Mouse (Mus musculus) cerebellum, adult 11-12 months (tissue): Measurements from ENCODE around the gene Sec24d.
A peak's percentile ranks its signal among the peaks of the same experiment; 100 is the strongest.

Source experiments
- DNase-seq: peaks from one replicate; pipeline ENCODE4 v3.0.0; 2022

The Sec24d gene

DNA sequence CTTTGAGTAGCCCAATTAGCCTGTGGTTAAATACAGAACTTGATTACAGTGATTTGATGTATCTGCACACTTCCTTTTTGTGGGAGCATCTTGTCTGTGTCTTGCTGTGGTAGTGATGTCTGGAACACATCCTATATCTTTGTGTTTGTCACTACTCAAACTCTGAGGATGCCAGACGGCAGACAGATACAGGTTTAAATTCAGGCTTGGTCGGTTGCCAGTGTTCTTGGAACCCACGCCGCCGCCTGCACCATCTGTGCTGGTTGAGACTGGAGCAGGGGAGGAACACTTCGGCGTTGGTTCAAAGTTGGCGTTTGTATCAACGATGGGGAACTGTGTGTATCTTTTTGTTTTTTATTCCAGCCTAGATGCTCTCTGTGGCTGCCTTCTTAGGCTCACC lies 31.0 kb downstream of the Sec24d start:
- DNase-seq: peak; percentile 72

DNA sequence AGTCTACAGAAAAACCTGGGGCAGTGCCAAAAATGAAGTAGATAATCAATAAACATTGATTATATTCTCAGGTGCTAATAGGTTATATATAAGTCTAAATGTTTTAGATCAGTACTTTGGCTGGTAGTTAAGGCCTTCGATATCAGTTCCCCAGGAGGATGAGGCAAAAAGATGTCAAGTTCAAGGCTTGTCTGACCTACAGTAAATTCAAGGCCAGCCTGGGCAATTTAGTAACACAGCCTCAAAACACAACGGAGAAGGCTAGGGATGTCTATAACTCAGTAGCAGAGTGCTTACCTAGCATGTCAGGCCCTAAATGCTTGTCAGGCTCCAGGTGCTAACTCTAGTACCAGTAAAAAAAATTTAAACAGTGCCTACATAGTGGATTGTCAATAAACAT lies 34.3 kb downstream of the Sec24d start:
- no peak for DNase-seq

DNA sequence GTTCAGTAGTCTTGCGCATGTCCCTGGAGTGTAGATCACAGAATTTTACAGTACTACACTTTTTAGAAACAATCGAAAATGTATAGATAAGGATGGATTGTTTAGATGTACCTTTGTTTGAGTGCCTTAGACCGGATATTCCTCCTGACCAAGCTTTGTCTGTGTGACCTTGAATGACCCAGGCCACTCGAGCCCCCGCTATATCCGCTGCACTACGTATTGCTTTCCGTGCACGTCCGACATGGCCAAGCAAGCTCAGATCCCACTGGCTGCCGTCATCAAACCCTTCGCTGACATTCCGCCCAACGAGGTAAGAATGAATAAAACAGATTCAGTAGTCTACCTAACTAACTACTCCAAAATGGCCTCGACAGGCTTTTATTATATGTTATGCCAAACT lies 38.4 kb downstream of the Sec24d start:
- DNase-seq: no peak

DNA sequence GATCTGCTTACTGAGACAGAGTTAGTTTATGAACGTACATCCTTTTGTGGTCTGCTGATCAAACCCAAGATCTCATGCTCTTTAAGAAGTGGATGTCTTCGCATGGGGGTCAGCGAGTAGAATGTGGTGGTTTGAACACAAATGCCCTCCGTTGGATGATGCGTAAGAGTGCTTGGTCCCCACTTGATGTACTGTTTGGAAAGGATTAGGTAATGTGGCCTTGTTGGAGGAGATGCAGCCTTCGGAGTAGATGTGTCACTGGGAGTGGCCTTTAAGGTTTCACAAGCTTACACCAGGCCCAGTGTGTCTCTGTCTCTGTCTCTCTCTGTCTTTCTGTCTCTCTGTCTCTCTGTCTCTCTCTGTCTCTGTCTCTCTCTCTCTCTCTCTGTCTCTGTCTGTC lies 40.2 kb downstream of the Sec24d start:
- DNase-seq: no peak

DNA sequence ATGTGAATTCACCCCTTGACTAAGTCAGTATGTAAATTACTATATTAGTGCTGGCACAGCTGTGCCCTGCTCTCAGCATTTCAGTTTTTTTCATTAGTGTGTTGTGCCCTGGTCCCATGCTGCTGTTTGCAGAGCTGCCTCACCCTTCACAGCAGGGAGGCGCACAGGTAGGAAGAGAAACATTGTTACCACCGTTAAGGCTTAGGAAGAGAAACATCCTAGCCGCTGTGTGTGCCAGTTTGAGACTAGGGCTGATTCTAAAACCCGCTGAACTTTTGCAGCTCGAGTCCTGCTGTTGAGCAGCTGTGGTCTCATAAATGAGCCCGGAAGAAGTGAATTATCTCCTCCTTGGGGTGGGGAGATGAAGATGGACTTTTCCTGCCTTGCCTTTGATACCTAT lies 41.9 kb downstream of the Sec24d start:
- DNase-seq: no peak

DNA sequence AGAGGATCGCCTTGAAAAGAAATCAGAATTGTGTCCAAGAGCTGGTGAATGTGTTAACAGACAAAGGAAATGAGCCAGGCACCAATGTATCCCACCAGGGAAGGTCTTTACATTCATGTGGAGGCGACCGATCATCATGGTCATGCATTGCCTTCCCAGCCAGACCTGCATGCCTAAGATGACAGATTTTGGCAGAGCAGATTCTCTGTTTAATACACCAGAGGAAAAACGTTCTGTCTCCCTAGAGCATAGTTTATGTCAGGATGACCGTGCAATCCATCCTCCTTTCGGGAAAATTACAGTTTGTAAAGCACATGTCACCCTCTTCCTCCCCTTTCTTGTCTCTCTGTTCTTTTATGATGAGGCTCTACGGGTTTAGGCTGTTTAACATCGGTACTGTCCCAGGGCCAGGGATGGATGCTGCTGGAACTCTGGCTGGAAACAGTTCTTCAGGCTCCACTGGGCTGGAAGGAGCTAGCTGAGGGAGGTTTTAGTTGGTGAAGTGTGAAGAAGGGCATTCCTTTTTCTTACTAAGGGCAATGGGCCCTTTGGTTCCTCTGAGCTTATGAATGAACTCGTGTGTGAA lies 45.3 kb downstream of the Sec24d start:
- DNase-seq: no peak

DNA sequence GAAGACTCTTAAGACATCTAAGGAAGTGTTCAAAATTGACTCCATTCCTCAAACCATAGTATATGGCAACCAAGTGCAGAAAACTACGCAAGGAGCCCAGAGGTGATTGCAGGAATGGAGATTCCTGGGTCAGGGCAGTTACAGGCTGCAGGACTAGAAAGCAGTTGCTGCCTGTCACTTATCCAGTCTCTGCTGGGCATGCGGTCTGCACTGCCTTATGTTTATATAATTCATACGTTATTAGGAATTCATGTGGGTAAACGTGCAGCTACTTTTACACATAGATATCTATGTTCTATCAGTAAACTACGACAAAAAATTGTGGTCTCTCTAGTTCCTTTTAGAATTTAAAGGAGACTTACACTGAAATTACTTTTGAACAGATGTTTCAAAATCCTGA lies 46.2 kb downstream of the Sec24d start:
- DNase-seq: no peak

DNA sequence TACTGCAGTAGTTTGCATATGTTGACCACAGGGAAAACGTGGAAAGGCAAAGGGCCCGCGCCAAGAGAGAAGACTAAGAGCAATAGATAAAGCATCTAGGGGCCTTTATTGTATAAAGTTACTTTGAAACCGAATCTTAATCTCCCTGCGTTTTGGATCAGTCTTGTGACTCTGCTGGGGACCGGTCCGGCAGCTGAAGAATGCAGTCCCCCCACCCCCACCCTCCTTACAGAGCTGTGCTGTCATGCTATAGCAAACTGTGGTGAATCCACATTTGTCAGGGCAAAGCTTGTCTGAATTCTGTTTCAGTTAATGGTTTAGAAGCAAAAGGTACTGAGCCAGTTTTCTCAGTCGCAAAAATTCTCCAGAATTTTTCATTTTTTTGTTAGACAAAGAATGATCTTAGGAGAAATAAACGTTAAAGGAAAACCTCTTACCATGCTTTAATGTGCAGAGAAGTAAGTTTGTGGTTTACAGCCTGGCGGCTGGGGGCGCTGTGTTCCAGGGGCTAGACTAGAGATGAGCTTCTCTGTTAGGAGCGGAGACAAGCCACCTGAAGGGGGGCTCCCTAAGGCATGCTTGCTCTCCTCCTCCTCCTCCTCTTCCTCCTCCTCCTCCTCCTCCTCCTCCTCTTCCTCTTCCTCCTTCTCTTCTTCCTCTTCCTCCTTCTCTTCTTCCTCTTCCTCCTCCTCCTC lies 46.8 kb downstream of the Sec24d start:
- no peak for DNase-seq

DNA sequence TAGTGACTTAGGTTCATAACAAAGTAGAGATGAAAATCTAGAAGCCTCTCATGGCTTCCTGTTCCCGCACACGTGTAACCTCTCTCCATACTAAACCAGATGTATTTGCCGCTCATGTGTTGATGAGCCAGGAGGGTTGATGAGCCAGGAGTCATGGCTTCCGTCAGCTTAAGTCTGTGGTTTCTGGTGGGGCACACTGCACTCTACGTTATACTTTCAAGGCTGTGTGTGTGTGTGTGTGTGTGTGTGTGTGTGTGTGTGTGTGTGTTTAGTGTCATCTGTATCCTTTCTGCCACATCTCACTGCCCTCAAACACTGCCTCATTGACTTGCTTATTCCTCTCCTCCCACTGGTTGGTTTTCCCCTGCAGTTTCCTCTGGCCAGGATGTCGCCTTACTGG lies 48.8 kb downstream of the Sec24d start:
- no peak for DNase-seq

DNA sequence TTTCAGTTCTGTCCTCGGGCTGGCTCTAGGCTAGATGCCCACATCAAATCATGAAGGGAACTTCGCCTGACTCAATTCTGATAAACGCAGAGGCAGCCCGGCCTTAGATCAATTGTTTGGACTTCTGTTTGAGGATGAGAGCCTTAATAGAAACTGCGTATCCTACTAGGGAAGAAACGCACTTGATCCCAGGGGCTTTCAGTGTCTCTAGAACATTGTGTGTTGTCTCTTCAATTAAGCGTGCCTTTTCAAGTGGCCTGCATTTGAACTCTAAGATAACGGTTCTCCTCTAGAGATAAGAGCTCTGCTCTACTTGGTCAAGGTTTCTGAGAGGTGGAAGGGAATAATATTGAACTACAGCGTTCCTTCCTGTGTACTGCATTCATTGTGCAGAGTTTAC lies 49.8 kb downstream of the Sec24d start:
- no peak for DNase-seq

DNA sequence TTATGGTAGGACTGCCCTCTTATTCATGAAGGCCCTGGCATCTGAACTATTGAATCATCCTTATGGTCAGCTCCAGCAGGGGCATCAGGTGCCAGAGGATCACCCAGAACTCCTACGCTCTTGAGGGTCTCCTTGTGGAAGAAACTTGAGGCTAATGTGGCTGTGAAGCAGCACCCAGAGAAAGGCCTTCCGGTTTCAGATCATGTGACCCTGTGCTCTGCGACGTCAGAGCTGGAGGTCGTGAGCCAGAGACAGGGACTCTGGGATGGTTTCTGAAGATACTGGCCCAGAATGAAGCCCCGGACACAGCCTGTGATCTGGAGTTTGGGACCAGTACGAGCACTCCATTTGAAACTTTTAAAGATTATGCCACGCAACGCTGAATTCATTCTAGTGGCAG lies 53.1 kb downstream of the Sec24d start:
- no peak for DNase-seq

DNA sequence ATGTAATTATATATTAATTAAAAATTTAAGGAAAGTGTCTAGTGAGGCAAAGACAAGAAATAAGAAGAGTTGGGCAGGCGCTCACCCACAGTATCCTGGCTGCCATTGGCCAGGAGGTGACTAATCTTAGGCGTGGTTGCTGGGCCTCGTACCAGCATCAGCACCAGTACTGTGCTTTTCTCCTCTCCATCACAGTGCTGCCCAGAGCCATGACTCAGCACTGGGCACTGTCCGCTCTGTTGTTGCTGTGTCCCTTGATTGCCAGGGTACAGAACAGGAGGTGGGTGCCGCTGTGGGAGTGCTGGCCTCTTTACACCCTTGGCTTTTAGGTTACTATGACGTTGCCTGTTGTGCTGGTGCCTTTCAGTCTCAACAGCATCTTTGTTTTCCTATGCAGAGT lies 54.4 kb downstream of the Sec24d start:
- DNase-seq: no peak

DNA sequence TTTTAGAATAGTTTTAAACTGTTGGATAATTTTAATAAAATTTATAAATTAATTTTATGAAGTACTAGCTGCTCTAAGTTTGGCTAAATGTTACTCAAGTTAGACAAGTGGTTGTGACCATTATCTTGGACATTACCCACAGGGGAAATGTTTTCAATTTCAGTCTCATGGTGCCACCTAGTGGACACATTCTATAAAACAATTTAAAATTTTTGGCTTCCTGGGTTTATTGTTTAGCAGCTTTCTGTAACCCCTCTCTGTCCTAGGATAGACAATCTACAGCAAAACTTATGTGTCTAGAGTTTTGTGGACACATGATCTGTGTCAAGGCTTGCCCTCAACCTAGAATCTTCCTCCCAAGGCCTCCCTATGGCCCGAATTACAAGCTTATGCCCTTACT lies 54.9 kb downstream of the Sec24d start:
- no peak for DNase-seq

DNA sequence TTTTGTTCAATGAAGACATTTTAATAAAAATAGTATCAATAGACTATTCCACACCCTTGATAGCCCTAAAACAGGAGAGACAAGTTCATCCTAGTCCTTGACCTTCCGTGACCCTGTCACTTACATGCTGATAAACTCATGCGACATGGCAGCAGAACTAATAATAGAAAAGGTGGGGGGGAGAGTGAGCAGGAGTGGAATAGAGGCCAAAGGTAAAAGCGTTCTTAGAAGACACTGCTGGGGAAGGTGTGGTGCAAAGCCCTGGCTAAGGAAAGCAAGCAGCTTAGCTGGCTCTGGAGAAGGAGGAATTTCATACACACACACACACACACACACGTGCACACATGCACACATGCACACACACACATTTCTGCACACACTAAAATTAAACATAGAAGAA lies 57.1 kb downstream of the Sec24d start:
- no peak for DNase-seq

DNA sequence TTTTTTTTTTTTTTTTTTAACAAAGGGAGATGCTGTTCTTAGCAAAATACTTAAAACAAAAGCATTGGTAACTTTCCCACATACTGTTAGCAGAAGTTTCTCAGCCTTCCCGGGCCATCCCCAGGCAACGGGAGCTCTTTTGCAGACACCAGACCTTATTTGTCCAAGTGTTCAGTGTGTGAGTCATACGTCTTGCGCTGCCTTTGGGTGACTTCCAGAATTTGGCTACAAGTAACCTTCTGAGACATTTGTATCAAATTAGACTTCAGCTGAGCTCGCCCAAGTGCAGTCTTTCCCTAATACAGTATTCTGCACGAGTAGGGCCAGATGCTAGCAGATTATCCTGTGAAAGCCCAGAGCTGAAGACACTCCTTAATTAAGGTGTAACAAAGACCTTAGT lies 62.0 kb downstream of the Sec24d start:
- no peak for DNase-seq

DNA sequence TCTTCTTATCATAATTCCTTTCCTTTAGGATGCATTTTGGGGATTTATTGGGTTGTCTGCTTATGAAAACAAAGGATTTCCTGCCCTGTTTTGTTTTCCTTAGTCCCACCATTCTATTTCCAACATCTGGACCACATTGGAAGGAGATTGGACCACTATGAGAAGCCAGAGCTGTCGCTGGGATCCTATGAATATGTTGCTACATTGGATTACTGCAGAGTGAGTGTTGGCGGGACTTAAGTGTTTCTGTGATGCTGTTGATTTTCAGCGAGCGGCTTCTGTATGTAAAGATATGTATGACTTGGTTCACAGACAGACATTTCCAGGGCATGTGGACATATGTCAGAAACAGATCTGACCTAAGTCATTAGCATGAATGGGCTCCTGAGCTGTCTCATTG lies 63.0 kb downstream of the Sec24d start:
- DNase-seq: no peak

DNA sequence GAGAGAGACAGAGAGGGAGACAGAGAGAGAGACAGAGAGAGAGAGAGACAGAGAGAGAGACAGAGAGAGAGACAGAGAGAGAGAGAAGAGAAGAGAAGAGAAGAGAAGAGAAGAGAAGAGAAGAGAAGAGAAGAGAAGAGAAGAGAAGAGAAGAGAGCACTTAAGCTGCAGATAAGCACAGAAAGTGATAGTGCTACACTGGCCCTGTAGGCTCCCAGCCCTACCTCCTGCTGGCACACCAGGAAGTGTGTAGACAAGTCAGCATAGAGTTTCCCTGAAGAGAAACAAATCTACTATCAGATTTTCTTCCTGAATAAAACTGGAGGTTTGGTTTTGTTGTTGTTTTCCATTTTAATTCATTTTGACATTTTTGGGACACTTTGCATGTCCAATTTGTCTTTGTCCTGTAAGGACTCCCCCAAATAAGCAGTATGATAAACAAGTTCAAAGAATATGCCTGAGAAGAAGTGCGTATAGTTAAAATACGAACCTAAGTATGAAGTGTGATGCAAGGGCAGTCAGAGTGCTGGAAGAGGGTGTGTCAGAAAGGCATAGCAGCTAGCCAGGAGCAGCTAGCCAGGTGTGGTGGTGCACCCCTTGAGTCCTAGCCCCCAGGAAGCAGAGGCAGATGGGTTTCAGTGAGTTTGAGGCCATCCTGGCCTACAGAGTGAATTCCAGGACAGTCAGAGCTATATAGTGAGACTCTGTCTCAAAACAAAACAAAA lies 65.2 kb downstream of the Sec24d start:
- no peak for DNase-seq

DNA sequence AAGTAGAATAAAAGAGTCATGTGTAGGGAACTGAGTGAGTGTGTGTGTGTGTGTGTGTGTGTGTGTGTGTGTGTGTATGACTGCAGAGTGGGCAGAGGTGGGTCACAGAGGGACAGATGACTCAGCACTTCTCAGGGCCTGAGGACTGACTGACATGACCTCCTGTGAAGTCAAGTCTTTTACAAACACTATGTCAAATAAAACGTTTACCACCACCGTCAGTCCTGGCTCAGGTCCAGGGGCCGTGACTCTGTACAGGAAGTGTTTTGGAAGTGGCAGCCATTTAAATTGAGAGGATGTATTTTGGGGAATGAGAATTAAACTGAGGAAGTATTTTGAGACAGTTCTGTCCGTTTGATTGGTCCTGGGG lies 65.8 kb downstream of the Sec24d start:
- no peak for DNase-seq

DNA sequence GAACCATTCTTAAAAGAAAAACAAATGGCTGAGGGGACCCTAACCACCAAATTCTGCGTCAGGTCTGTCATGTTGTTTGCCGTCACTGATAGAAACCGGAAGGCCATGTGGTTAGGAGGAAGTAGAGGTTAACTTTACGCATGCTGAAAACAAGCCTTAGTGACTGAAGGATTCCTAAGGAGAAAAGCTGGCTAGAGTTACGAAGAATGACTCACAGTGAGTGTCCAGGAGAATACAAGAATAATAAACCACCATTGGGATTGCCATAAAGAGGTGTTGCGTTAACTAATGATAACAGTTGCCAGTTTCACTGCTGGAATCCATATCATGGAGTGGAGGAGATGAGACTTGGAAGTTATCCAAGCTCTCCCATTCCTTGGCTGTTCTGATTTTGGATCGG lies 67.7 kb downstream of the Sec24d start:
- DNase-seq: no peak

DNA sequence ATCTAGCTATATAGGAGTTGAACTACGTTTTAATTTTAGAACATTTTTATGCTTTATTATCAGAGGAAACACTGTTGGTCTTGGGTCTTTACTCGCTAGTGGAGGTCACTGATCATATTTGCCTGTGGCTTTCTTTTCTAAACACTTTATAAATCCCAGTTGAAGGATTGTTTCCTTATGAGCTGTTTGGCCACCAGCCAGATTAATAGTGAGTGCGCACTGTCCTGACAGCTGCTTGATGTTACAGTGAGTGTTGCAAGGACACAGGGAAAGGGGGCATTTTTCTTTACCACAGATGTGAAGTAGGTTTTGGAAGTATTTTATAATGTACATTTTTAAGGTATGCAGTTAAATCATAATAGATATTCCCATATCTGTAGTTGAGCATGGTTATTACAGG lies 68.2 kb downstream of the Sec24d start:
- DNase-seq: no peak

DNA sequence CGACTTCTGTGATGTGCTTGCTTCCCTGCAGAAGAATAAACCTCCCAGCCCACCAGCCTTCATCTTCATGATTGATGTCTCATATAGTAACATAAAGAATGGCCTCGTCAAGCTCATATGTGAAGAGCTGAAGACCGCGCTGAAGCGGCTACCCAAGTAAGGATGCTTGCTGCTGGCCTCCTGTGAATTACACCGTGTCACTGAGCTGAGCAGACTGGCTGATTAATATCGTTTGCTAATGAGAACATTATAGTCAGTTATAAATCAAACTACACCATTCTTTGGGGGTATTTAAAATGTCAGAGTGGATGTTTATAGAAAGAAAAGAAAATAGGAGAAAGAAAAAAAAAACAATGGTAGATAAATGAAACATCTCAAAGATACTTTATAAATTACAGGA lies 69.2 kb downstream of the Sec24d start:
- DNase-seq: no peak

DNA sequence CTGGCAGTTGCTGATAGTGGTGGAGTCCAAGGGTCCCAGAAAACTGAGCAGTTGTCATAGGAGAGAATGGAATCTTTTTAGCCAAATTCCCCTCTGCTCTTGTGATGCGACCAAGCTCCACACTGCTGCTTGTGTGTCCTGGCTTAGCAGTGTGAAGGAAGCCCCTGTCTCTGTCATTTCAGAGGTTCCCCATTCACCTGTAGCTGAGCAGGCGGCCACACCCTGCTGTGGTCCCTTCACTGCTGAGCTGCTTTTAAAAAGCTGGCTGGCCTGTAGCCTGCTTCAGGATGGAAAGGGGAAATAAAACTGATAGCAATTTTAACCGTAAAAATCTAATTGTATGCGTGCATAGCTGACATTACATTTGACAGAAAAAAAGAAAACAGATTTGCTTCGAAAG lies 69.7 kb downstream of the Sec24d start:
- no peak for DNase-seq

DNA sequence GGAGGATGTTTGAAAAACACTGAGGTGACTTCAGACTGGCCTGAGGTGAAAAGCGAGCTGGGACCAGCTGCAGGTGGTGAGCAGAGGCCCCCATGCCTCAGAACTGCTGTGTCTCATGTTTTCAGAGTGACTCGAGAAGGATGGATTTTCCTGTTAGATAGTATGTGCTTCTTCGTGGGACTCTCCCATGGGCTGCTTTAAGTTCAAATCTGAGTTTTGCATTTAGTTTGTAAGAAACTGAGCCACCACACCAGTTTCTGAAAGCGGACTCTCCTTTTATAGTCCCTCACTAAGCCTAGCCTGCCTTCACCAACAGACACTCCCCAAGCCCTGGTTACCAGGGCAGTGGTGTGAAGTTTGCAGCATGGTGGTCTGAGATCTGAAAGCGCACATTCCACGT lies 70.6 kb downstream of the Sec24d start:
- no peak for DNase-seq

DNA sequence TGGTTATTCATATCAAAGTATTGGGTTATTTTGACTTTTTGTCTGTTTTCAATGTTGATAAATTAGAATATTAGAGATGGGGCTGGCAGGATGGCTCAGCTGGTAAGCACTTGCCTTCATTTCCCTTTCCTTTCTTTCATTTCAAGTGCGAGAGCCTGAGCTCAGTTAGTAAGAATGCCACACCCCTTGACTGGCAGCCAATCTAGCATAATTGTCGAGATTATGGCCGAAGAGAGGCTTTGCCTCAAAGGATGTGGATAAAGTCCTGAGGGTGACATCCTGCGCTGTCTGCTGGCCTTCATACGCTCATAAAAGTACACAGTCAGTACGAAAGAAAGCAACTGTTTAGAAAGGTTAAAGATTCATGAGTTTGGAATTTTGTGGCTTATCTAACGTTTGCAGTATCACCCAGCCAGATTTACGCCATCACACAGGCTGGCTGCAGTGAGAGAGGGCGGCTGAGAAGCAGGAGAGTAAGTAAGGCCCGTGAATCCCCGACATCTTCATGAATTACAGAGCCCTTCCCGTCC lies 71.5 kb downstream of the Sec24d start:
- no peak for DNase-seq

DNA sequence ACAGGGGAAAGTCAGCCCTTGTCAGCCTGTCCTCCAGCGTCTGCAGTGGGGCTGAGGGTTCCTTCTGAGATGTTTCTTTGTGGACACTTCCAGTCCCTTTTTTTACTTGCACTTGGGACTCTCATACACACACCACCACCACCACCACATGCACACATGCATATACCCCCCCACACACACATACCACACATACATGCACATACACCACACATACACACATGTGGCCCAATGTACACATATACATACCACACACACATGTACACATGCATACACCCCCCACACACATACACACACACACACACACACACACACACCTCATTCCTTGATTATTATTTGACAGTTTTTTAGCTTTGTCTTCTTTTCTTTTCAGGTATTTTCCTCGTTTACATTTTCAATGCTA lies 73.8 kb downstream of the Sec24d start:
- no peak for DNase-seq
